Mouse (Mus musculus) limb, embryonic 15.5 days (tissue): ENCODE data around the gene D430042O09Rik. TPM values are rescaled to one million over a fixed set of nuclear protein-coding genes. Genes with fewer than 3 reads are reported as not detected.

Source experiments
- ATAC-seq: fragments of 200-750 bp; cut with Nextera tagmentation; 2 replicates; pipeline ENCODE4 v1.8.0; 2017; ENCODE audit warnings: low read depth, moderate TSS enrichment; ENCODE audit not compliant: insufficient number of reproducible peaks, low FRiP score, low TSS enrichment
- H3K27ac ChIP-seq: fragments of 300-500 bp; sonication (generic); 2 replicates; pipeline ENCODE4 v1.5.1; 2015; ENCODE audit warnings: moderate library complexity, mild to moderate bottlenecking, inconsistent platforms
- H3K27me3 ChIP-seq: fragments of 300-500 bp; sonication (generic); 2 replicates; pipeline ENCODE4 v1.6.1; 2015; ENCODE audit warnings: inconsistent platforms
- H3K36me3 ChIP-seq: fragments of 300-500 bp; sonication (generic); 2 replicates; pipeline ENCODE4 v1.6.1; 2015; ENCODE audit warnings: inconsistent platforms
- H3K4me1 ChIP-seq: fragments of 300-500 bp; sonication (generic); 2 replicates; pipeline ENCODE4 v1.6.1; 2015; ENCODE audit warnings: inconsistent platforms
- H3K4me2 ChIP-seq: fragments of 300-500 bp; sonication (generic); 2 replicates; pipeline ENCODE4 v1.6.1; 2015; ENCODE audit warnings: mild to moderate bottlenecking, inconsistent platforms
- H3K4me3 ChIP-seq: fragments of 300-500 bp; sonication (generic); 2 replicates; pipeline ENCODE4 v1.5.1; 2015; ENCODE audit warnings: mild to moderate bottlenecking, inconsistent platforms
- H3K9ac ChIP-seq: fragments of 300-500 bp; sonication (generic); 2 replicates; pipeline ENCODE4 v1.6.1; 2015; ENCODE audit warnings: inconsistent platforms
- H3K9me3 ChIP-seq: fragments of 300-500 bp; sonication (generic); 2 replicates; pipeline ENCODE4 v1.6.1; 2016; ENCODE audit warnings: inconsistent platforms
- WGBS: fragments of 180-500 bp; shearing (Covaris S2); methylation state at CpG from one replicate; pipeline ENCODE4 v1.1.7; 2015; 5-methylcytosine and 5-hydroxymethylcytosine counted together
- polyA plus RNA-seq: library from polyadenylated mRNA; unstranded; fragments of >200 nt; fragmentation: Nextera tagmentation; extraction: Ambion mirVana; gene quantifications from 2 replicates; pipeline ENCODE4 v1.2.1, GENCODE M21; 2015

The D430042O09Rik gene
- polyA plus RNA-seq, 1 experiment from 2014 or later = 6.4 TPM

DNA sequence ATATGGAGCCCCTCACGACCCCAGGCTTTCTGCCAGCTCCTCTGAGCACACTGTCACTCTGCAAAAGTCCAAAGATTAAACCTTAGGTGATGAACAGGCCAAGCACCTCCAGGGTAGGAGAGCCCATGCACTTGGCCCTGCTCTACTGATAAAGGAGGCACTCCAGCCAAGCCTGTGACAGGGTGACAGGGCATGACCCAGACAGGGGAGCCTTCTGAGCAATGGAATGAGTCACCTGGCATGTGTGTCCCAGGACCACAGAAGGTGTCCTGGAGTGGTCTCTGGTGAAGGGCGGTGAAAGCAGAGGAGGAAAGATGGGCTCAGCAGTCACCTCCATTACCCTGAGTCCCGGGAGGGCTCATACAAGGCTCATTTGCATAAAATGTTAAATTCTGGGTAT lies 151.9 kb downstream of the D430042O09Rik start:
- Histone ChIP-seq H3K9ac (no peak overlapping the region), H3K4me3 (no peak overlapping the region), H3K36me3 (peaks cover 5% of the 10 kb centered on the region; the same call in 1 of the 2 replicates), H3K27me3 (no peaks in the 10 kb centered on the region), H3K4me2 (no peak overlapping the region), H3K4me1 (no peaks in the 10 kb centered on the region), H3K27ac (no peak overlapping the region), H3K9me3 (no peaks in the 10 kb centered on the region)
- 71% methylated on average over 3 of the region's 3 CpGs for WGBS
- no peak for ATAC-seq

DNA sequence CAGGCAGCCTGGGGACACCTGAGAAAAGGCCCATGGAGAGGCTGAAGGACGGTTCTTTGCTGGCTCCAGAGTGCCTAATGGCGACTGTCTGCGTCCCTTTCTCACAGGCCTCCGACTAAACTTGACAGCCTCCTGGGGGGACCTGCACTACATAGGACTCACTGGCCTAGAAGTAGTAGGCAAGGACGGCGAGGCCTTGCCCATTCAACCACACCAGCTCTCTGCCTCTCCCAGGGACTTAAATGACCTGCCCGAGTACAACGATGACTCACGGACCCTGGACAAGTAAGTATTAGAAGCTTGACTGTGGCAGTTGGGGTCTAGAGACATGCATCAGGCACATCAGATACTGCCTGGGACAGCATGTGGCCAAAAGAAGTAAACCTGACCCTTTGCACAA lies 152.7 kb downstream of the D430042O09Rik start:
- Histone ChIP-seq H3K4me1 (no peaks in the 10 kb centered on the region), H3K27me3 (no peaks in the 10 kb centered on the region), H3K4me2 (no peak overlapping the region), H3K4me3 (no peak overlapping the region), H3K36me3 (peaks cover 7% of the 10 kb centered on the region; the same call in 1 of the 2 replicates), H3K9ac (no peak overlapping the region), H3K9me3 (no peaks in the 10 kb centered on the region), H3K27ac (no peak overlapping the region)
- 93% methylated on average over 9 of the region's 9 CpGs for WGBS
- ATAC-seq = no peak

DNA sequence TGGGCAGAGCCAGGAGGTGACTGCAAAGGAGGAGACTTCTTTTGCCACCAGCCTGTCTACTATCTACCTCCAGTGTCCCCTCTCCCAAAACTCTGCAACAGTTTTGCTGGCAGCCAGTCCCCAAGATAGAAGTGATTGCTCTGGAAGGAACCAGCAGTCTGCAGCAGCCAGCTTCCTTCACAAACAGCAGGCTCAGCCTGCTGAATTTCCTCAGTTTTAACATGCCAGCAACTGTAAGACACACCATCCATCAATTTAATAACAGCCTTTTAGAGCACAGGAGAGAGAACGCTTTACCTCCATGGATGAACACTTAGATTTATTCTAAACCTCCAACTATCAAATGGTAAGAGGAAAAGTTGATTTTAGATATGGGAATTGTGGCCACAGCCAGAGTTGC lies 156.3 kb downstream of the D430042O09Rik start:
- Histone ChIP-seq H3K4me1 (no peaks in the 10 kb centered on the region), H3K4me3 (no peak overlapping the region), H3K27ac (no peak overlapping the region), H3K4me2 (no peak overlapping the region), H3K27me3 (no peaks in the 10 kb centered on the region), H3K36me3 (peaks cover 17% of the 10 kb centered on the region), H3K9ac (no peak overlapping the region), H3K9me3 (no peaks in the 10 kb centered on the region)
- WGBS = 36% methylated on average over 1 of the region's 1 CpGs
- ATAC-seq = no peak

DNA sequence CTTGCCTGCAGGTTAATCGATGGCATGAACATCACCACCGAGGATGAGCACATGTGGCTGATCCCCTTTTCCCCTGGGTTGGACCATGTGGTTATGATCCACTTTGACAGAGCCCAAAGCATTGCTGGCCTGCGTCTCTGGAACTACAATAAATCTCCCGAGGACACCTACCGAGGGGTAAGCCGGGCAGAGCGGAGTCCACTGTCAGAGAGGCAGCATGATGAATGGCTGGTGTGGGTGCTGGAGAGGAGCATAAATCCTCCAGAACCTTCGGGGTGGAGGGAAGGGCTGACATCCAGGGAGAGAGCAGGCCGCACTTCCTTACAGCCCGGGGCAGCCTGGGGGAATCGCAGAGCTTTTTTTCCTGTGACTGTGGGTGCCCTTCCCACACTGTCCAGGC lies 157.5 kb downstream of the D430042O09Rik start:
- H3K27ac ChIP-seq = no peak overlapping the region
- 27% methylated on average over 11 of the region's 11 CpGs for WGBS
- no peak for ATAC-seq

DNA sequence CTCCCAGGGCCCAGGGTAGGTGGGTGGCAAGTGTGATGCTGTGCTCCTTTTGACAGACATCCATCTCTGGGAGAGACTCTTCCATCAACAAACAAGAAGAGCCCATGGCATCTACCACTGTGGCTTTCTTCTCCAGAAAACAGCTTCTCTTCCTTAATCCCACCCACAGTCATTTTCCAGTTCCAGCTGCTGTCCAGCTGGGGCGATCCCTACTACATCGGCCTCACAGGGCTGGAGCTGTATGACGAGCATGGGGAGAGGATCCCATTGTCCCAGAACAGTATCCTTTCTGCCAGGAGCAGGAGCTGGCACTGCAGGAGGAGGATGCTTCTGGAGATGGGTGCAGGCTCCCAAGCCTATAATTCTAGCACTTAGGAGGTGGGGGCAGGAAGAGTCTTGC lies 160.9 kb downstream of the D430042O09Rik start:
- WGBS = 66% methylated on average over 3 of the region's 3 CpGs
- Histone ChIP-seq H3K27ac (no peak overlapping the region), H3K27me3 (no peaks in the 10 kb centered on the region), H3K4me2 (no peak overlapping the region), H3K9me3 (no peaks in the 10 kb centered on the region), H3K4me1 (peaks cover 11% of the 10 kb centered on the region), H3K4me3 (no peak overlapping the region), H3K9ac (no peak overlapping the region), H3K36me3 (peaks cover 17% of the 10 kb centered on the region)
- ATAC-seq = no peak

More for the DNA sequence above, 157.5 kb downstream of the D430042O09Rik start:
- Histone ChIP-seq H3K4me3 (no peak overlapping the region), H3K27me3 (no peaks in the 10 kb centered on the region), H3K9me3 (no peaks in the 10 kb centered on the region), H3K9ac (no peak overlapping the region), H3K4me2 (no peak overlapping the region), H3K4me1 (no peaks in the 10 kb centered on the region), H3K36me3 (peaks cover 20% of the 10 kb centered on the region)

DNA sequence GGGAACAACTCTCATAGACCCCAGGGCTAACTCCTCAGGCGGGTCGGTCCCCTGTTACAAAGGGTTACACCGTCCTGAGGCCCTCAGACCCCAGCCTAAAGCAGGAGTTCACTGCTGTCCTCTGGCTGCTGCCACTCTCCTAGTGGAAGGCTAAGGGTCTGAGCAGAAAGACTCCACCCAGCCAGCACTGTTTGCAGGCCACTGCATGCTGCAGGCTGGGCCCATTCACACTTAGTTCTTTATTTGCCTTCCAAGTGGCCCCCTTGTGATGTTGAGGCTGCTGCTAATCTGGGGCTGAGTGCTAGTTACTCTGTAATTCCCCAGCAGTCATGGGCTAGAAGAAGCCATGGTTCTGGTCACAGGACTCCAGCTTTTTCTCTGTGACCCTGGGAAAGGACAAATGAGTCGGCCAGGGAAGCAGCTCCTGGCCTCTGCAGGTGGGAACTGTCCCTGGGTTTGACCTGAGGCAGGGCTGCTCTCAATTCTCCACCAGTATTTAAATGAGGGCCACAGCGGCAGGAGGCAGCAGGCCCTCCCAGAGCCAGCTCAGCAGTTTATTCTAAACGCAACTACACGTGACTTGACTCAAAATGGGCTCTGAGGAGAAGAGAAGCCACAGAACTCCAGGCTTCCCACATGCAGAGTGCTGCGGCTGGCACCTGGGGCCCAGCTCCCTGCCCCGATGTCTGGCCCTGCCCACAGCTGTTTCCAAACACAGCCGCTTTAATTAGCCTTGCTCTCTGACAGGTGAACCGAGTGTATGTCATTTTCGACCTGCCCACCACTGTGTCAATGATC lies 163.9 kb downstream of the D430042O09Rik start:
- H3K4me1 ChIP-seq = peaks cover 20% of the 10 kb centered on the region
- H3K27me3 ChIP-seq = no peaks in the 10 kb centered on the region
- WGBS = 23% methylated on average over 12 of the region's 12 CpGs
- H3K36me3 ChIP-seq = peaks cover 8% of the 10 kb centered on the region
- H3K9ac ChIP-seq = no peak overlapping the region
- peak overlapping the region; percentile 14; the same call in 1 of the 2 replicates for H3K27ac ChIP-seq
- no peak for ATAC-seq
- H3K9me3 ChIP-seq = no peaks in the 10 kb centered on the region
- no peak overlapping the region for H3K4me2 ChIP-seq
- no peak overlapping the region for H3K4me3 ChIP-seq

DNA sequence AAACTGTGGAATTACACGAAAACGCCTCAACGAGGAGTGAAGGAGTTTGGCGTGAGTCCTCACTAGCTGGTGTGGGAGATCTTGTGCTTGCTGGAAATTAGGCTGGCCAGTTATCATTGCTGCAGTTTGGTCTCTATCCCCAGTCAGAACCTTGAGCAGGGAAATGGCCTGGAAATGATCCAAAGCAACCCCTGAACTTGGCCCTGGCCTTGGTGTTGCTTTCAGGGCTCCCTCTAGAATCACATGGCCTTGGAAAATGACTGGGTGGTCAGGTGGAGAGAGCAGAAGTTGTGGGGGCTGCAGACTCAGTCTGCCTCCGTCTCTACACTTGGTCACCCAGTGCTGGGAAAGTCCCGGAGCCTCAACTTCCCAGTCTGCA lies 164.5 kb downstream of the D430042O09Rik start:
- H3K9ac ChIP-seq = no peak overlapping the region
- no peak for ATAC-seq
- H3K9me3 ChIP-seq = no peaks in the 10 kb centered on the region
- 0 out of 2 replicates have a peak overlapping the region, but pooled peaks have one; percentile 14 for H3K27ac ChIP-seq
- no peak overlapping the region for H3K4me2 ChIP-seq
- no peak overlapping the region for H3K4me3 ChIP-seq
- no peaks in the 10 kb centered on the region for H3K27me3 ChIP-seq
- WGBS = 51% methylated on average over 6 of the region's 6 CpGs
- H3K36me3 ChIP-seq = 0 out of 2 replicates have a peak, but pooled peaks cover 7% of the 10 kb centered on the region
- H3K4me1 ChIP-seq = peaks cover 20% of the 10 kb centered on the region

DNA sequence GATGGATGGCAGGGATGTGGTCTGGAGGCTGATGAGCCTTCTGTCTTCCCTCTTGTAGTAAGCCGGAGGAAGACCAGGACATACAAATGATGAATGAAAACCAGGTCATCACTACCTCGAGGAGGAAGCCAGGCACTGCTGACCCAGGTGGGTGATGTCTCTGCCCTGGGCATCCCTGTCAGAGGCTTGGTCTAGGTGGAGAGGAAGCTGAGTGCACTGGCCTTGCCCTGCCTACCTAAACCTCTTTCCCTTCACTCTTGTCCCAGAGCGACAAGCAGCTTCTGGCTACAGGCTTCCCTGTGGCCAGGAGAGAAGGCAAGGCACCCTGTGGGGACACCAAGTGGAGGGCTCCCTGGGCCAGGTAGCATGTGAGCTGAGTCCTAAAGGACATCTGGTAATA lies 165.2 kb downstream of the D430042O09Rik start:
- no peak for ATAC-seq

DNA sequence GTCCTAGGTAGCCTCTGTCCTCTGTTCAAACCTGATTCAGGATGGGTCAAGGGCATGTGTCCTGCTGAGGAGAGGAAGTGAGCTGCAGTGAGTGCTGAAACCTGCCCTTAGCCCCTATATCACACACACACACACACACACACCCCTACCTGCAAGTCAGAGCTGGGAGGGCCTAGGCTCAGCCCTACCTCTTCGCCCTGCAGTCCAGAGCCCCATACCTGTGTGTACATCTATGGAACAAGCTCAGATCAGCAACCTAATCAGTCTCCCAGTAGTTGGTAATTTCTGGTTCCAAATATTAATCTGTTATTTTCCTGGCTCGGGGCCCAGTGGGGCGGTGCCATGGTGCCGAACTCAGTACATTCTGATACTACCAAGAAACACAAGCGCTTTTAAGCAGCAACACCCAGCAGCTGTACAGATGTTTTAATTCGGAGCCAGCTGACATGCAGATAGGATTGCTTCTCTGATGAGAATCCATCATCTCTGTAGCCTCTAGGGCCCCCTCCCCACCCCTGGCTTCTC lies 166.3 kb downstream of the D430042O09Rik start:
- Histone ChIP-seq H3K27ac (no peak overlapping the region), H3K9me3 (no peaks in the 10 kb centered on the region), H3K4me3 (no peak overlapping the region), H3K36me3 (0 out of 2 replicates have a peak, but pooled peaks cover 3% of the 10 kb centered on the region), H3K27me3 (no peaks in the 10 kb centered on the region), H3K9ac (no peak overlapping the region), H3K4me2 (no peak overlapping the region), H3K4me1 (peaks cover 20% of the 10 kb centered on the region)
- WGBS = 62% methylated on average over 6 of the region's 6 CpGs
- no peak for ATAC-seq

More for the DNA sequence above, 165.2 kb downstream of the D430042O09Rik start:
- Histone ChIP-seq H3K4me2 (no peak overlapping the region), H3K27me3 (no peaks in the 10 kb centered on the region), H3K36me3 (0 out of 2 replicates have a peak, but pooled peaks cover 7% of the 10 kb centered on the region), H3K4me3 (no peak overlapping the region), H3K9ac (no peak overlapping the region), H3K27ac (no peak overlapping the region), H3K9me3 (no peaks in the 10 kb centered on the region), H3K4me1 (peaks cover 20% of the 10 kb centered on the region)
- WGBS = 73% methylated on average over 3 of the region's 3 CpGs

DNA sequence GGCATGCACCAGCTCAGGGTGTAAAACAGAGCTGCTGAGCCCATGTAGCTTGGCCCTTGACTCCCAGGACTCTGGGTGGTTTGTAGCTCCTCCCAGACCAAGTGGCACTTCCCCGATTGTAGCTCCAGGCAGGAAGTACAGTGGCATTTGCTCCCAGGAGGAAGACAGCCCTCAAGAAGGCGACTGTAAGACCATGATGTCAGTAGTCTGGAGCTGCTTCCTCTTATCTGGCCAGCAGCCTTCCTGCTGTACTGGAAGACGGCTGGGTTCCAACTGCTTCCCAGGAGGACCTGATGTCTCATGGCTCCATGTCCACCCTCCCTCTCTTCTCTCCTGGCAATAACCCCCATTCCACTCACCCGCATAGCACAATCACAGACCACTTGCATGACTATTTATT lies 170.4 kb downstream of the D430042O09Rik start:
- H3K4me1 ChIP-seq = peaks cover 12% of the 10 kb centered on the region; the same call in 1 of the 2 replicates
- no peak overlapping the region for H3K4me3 ChIP-seq
- no peak overlapping the region for H3K27ac ChIP-seq
- no peaks in the 10 kb centered on the region for H3K36me3 ChIP-seq
- no peaks in the 10 kb centered on the region for H3K27me3 ChIP-seq
- WGBS = 62% methylated on average over 4 of the region's 4 CpGs
- H3K4me2 ChIP-seq = no peak overlapping the region
- no peak overlapping the region for H3K9ac ChIP-seq
- no peak for ATAC-seq
- no peaks in the 10 kb centered on the region for H3K9me3 ChIP-seq

DNA sequence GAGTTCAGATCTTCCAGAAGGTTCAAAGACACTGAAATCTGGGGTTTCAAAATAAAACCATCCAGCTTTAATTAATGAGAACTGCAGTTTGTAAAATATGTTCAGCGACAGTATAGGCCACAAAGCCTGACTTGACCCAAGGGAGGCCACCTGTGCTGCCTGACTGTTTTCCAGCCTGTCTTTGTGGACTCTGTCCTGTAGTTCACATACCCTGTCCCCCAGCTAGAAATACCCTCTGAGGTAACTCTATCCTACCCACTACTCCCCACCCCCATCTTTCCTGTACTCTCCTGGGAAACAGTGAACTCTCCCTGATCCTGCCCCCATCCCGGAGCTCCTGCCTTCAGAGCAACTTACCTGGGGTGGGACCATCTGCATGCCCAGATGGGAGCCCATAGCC lies 175.5 kb downstream of the D430042O09Rik start:
- no peak for ATAC-seq
- WGBS = 51% methylated on average over 2 of the region's 2 CpGs
- H3K36me3 ChIP-seq = no peaks in the 10 kb centered on the region
- no peak overlapping the region for H3K4me2 ChIP-seq
- no peaks in the 10 kb centered on the region for H3K27me3 ChIP-seq
- H3K9me3 ChIP-seq = no peaks in the 10 kb centered on the region
- H3K9ac ChIP-seq = no peak overlapping the region
- H3K4me3 ChIP-seq = no peak overlapping the region
- H3K27ac ChIP-seq = no peak overlapping the region
- H3K4me1 ChIP-seq = peaks cover 21% of the 10 kb centered on the region

DNA sequence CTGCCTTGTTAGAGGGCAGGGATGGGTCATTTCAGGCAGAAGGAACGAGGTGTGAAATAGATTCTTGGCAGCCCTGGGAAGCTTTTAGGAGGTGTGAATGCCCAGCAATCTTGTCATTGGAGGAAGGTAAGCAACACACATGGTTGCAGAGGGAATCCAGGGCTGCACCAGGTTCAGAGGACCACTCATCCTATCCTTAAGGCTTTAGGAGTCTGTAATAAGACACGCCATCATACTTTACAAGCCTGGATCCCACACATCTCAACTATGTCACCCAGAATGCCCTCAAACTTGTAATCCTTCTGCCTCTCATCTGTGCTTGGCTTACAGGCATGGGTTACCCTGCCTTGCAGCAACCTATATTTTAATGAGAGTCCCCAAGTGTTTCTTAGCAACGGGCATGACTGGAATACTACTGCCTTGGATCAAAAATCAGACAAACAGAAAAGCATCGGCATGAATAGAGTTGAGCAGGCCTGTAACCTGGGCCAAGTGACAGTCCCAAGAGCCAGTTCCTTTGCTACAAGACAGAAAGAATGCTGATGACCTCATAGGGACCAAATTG lies 178.5 kb downstream of the D430042O09Rik start:
- Histone ChIP-seq H3K4me3 (no peak overlapping the region), H3K4me2 (no peak overlapping the region), H3K36me3 (no peaks in the 10 kb centered on the region), H3K27ac (no peak overlapping the region), H3K9ac (no peak overlapping the region), H3K9me3 (no peaks in the 10 kb centered on the region), H3K27me3 (no peaks in the 10 kb centered on the region), H3K4me1 (peaks cover 28% of the 10 kb centered on the region)
- 27% methylated on average over 4 of the region's 4 CpGs for WGBS
- no peak for ATAC-seq
